Mouse (Mus musculus) left cerebral cortex, adult 2 months (tissue): Measurements from ENCODE around the gene Slc1a4. TPM values are rescaled to one million over a fixed set of nuclear protein-coding genes. Genes with fewer than 3 reads are reported as not detected.

Source experiments
- DNase-seq, 2 experiments: peaks; one replicate each; pipeline ENCODE4 v3.0.0; 2021 to 2022; ENCODE audit warnings: low spot score in 2 of 2, mixed read lengths in 1 of 2; ENCODE audit errors: extremely low spot score in 1 of 2
- H3K27ac ChIP-seq: fragments of 200-600 bp; 2 replicates; pipeline ENCODE4 v1.8.1; 2022
- H3K4me3 ChIP-seq: fragments of 200-600 bp; 2 replicates; pipeline ENCODE4 v1.8.1; 2022
- CTCF ChIP-seq: fragments of 200-600 bp; IDR thresholded peaks from 2 replicates; pipeline ENCODE4 v1.8.1; 2022; ENCODE audit warnings: antibody characterized with exemption, mild to moderate bottlenecking, moderate library complexity
- intact Hi-C: fragments of 180-260 bp; cut with DNase I; formaldehyde crosslinking; loops from one replicate; pipeline ENCODE4 v1.15.1; 2025
- long read RNA-seq, 2 experiments: library from polyadenylated mRNA; stranded (forward); transcript quantifications; one replicate each; pipeline ENCODE4 v2.0.0; 2021; ENCODE audit warnings: borderline mapping rate in 2 of 2
- total RNA-seq, 2 experiments: library from RNA; stranded (reverse); gene quantifications; 2 replicates each; pipeline ENCODE4 v1.2.3; 2021

Gene Slc1a4
- 10 to 100 TPM; 39.3 to 40.5 TPM for total RNA-seq
- long read RNA-seq, experiment 1, transcript Slc1a4-202 (8 exons, 3,926 nt) = major isoform, 45 of 56 reads
- long read RNA-seq, experiment 1, partial matches to known transcripts = 5 of 56 reads
- long read RNA-seq, experiment 1, other reads (novel, unspliced or antisense) = 6 of 56 reads
- long read RNA-seq, experiment 2, transcript Slc1a4-202 (8 exons, 3,926 nt) = major isoform, 61 of 72 reads
- long read RNA-seq, experiment 2, partial matches to known transcripts = 4 of 72 reads
- long read RNA-seq, experiment 2, other reads (novel, unspliced or antisense) = 7 of 72 reads

DNA sequence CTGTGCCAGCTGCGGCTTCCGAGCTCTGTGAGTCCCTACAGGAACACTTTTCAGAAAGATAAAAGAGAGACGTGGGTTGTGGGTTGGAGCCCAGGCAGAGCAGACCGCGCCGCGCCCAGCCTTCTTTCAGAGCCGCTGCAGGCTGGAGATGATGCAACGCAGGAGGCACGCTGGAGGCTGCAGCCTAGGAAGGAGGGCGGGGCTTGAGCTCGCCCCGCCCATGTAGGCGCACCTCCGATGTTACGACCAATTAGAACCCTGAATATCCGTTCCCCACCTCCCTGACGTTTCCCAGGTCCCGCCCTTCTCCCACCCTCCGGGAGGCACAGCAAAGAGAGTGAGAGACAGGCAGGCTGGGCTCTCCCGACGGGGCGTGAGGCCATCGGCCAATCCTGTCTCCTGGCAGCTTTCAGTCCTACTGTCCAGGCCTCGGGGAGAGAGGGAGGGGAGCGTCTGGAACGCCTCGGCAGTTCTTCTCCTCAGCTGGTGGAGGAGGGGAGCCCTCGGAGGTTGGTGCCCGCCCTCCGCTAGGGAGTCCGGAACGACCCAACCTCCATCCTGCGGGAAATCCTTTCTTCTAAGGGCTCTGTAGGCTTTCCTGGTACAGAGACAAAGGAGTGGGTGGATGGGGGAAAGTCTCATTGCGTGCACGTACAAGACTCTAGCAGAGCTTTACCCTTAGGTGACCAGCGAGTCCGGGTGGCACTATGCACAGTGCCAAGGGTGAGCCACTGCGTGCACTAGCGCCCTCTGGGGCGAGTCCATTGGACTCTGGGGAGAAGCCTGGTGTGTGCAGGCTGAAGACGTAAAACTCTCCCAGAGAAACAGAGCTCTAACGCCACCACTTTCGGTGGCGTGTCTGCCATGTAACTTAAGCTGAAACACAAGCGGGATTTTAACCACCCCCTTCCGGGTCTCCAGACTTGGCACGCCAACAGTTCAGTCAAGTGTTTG lies at the start of gene Slc1a4:
Slc1a4 (minus strand) TSS at position 153 of the 954 bp plus-strand sequence.
- intact Hi-C loops = loop anchor here (1.0 to 5.0 kb wide), 6 partner anchors 26 to 220 kb away; partner anchors contain the start of genes Actr2, Cep68 and Rab1a
- TF ChIP-seq CTCF = peak; percentile 64
- peak; percentile 88 to 93 for DNase-seq
- Histone ChIP-seq H3K27ac (peak within 1 kb of the TSS; percentile 92), H3K4me3 (peak within 1 kb of the TSS; percentile 71)

GRCm38 (mm10) chr11:20380106-20380505 lies 47.6 kb upstream of the Slc1a4 start:
- intact Hi-C loops = no loop called here
- no peak for DNase-seq

DNA sequence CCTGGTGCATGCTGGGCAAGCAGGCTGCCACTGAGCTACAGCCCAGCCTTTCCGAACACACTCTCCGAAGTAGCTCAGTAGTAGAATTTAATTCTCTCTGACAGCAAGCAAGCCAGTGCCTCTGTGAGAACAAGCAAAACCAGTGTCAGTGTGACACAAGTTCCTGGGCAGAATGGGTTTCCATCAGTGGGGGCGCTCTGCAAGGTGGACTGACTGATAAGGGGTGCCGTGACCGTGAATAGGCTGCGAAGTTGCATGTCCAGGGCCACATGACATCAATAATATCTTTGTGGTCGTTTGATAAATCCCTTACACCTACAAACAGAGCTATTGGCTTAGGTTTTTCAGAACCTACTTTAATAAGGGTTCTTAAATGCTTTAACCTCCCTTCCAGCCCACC lies 44.1 kb upstream of the Slc1a4 start:
- intact Hi-C loops = no loop called here
- no peak for TF ChIP-seq CTCF
- no peak overlapping the region for H3K27ac ChIP-seq
- no peak for DNase-seq
- no peak overlapping the region for H3K4me3 ChIP-seq

More at GRCm38 (mm10) chr11:20380106-20380505, 47.6 kb upstream of the Slc1a4 start:
- H3K4me3 ChIP-seq = no peak overlapping the region
- TF ChIP-seq CTCF = no peak
- H3K27ac ChIP-seq = no peak overlapping the region

DNA sequence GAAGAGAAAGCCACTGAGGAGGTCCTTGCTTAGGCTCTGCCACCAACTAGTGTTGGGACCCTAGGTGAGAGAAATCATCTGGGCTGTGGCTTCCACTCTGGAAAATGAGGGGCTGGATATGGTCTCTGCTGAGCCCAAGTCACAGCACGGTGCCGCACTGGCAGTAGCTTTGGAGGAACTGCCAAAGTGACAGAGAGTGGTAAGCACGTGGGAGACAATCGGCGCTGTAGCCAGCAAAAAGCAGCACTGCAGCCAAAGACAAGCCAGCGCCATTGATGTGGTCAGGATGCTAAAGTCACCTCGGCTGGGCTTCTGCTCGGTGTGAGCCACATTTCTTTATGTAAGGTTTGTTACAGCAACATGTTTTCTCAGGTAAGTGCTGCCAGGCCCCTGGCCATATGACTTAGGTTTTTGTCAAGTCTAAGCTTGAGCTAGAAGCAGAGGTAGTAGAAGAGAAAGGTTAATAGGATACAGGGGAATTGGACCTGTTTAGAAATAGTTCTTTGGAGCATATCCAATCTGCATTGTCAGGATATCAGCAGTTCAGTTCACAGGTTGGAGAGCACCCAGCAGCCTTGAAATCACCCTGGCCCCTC lies 40.2 kb upstream of the Slc1a4 start:
- Histone ChIP-seq H3K27ac (no peak overlapping the region), H3K4me3 (no peak overlapping the region)
- peak in 1 of 2 experiments; percentile 16 for DNase-seq
- intact Hi-C loops = no loop called here
- TF ChIP-seq CTCF = no peak

DNA sequence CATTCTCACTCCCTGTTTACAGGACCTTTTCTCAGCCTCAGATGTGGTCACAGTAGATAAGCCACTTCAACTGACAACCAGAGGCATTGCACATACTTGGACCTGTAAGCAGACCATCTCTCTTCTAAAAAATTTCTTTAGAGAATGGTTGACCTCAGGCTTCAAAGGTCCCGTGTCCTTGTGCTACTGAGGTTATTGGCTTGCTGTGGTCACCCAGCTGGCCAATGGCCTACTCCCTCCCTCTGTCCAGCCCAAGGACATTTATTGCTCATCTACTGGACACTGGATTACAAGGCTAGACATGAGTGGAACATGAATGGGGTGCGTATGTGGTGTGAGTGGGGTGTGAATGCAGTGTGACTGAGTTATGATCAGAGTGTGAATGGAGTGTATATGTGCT lies 38.0 kb upstream of the Slc1a4 start:
- Histone ChIP-seq H3K27ac (no peak overlapping the region), H3K4me3 (no peak overlapping the region)
- intact Hi-C loops = no loop called here
- DNase-seq = no peak
- no peak for TF ChIP-seq CTCF

GRCm38 (mm10) chr11:20366456-20366855 lies 33.9 kb upstream of the Slc1a4 start:
- intact Hi-C loops = no loop called here
- TF ChIP-seq CTCF = no peak
- Histone ChIP-seq H3K27ac (no peak overlapping the region), H3K4me3 (no peak overlapping the region)
- no peak for DNase-seq

GRCm38 (mm10) chr11:20361354-20361753 lies 28.8 kb upstream of the Slc1a4 start:
- no peak for DNase-seq
- Histone ChIP-seq H3K4me3 (no peak overlapping the region), H3K27ac (no peak overlapping the region)
- TF ChIP-seq CTCF = no peak
- intact Hi-C loops = no loop called here

- no peak for DNase-seq
- TF ChIP-seq CTCF = no peak
- intact Hi-C loops = no loop called here
- H3K27ac ChIP-seq = no peak overlapping the region
- H3K4me3 ChIP-seq = no peak overlapping the region
Measured at GRCm38 (mm10) chr11:20357684-20358447, 25.4 kb upstream of the Slc1a4 start.

- no peak for TF ChIP-seq CTCF
- intact Hi-C loops = no loop called here
- DNase-seq = no peak
- Histone ChIP-seq H3K27ac (no peak overlapping the region), H3K4me3 (no peak overlapping the region)
Measured at GRCm38 (mm10) chr11:20348466-20348865, 16.0 kb upstream of the Slc1a4 start.

- Histone ChIP-seq H3K27ac (no peak overlapping the region), H3K4me3 (no peak overlapping the region)
- DNase-seq = peak; percentile 67 to 72
- intact Hi-C loops = no loop called here
- TF ChIP-seq CTCF = no peak
Measured at GRCm38 (mm10) chr11:20347548-20347947, 15.0 kb upstream of the Slc1a4 start.

- Histone ChIP-seq H3K4me3 (no peak overlapping the region), H3K27ac (no peak overlapping the region)
- no peak for DNase-seq
- intact Hi-C loops = no loop called here
- TF ChIP-seq CTCF = no peak
Measured at GRCm38 (mm10) chr11:20346369-20346768, 13.9 kb upstream of the Slc1a4 start.
